Mouse (Mus musculus) embryonic facial prominence, embryonic 11.5 days (tissue): Measurements from ENCODE around the gene Slfnl1. TPM values are rescaled to one million over a fixed set of nuclear protein-coding genes. Genes with fewer than 3 reads are reported as not detected.

ENCODE experiments used
- ATAC-seq: fragments of 200-750 bp; cut with Nextera tagmentation; replicated peaks from 2 replicates; pipeline ENCODE4 v1.8.0; 2017; ENCODE audit warnings: low read depth; ENCODE audit not compliant: insufficient number of reproducible peaks, low FRiP score, low TSS enrichment
- DNase-seq: peaks from one replicate; pipeline ENCODE4 v3.0.0-alpha.2; 2015; ENCODE audit warnings: low spot score
- H3K27ac ChIP-seq: fragments of 300-500 bp; sonication (generic); replicated peaks from 2 replicates; pipeline ENCODE4 v1.5.1; 2014; ENCODE audit warnings: mild to moderate bottlenecking, low read depth, low read length, control low read depth
- H3K27me3 ChIP-seq: fragments of 300-500 bp; sonication (generic); 2 replicates; pipeline ENCODE4 v1.6.1; 2014; ENCODE audit warnings: mild to moderate bottlenecking, low read length, moderate library complexity, mixed read lengths; ENCODE audit not compliant: control insufficient read depth, insufficient read depth
- H3K36me3 ChIP-seq: fragments of 300-500 bp; sonication (generic); replicated peaks from 2 replicates; pipeline ENCODE4 v1.6.1; 2014; ENCODE audit warnings: low read depth, mild to moderate bottlenecking, low read length, moderate library complexity, mixed read lengths; ENCODE audit not compliant: control insufficient read depth, insufficient read depth
- H3K4me1 ChIP-seq: fragments of 300-500 bp; sonication (generic); 2 replicates; pipeline ENCODE4 v1.6.1; 2014; ENCODE audit warnings: low read length, mixed read lengths; ENCODE audit not compliant: control insufficient read depth, insufficient read depth
- H3K4me2 ChIP-seq: fragments of 300-500 bp; sonication (generic); 2 replicates; pipeline ENCODE4 v1.6.1; 2014; ENCODE audit warnings: low read depth, mild to moderate bottlenecking, control low read depth, low read length, moderate library complexity
- H3K4me3 ChIP-seq: fragments of 300-500 bp; sonication (generic); 2 replicates; pipeline ENCODE4 v1.5.1; 2014; ENCODE audit warnings: low read depth, low read length, control low read depth
- H3K9ac ChIP-seq: fragments of 300-500 bp; sonication (generic); replicated peaks from 2 replicates; pipeline ENCODE4 v1.6.1; 2014; ENCODE audit warnings: mild to moderate bottlenecking, control low read depth, low read length
- H3K9me3 ChIP-seq: fragments of 300-500 bp; sonication (generic); replicated peaks from 2 replicates; pipeline ENCODE4 v1.6.1; 2016; ENCODE audit warnings: mild to moderate bottlenecking, low read length, inconsistent platforms, mixed read lengths; ENCODE audit not compliant: control insufficient read depth
- WGBS: fragments of 180-500 bp; shearing (Covaris S2); extraction: QIAGEN DNeasy Blood & Tissue Kit; methylation state at CpG from one replicate; pipeline ENCODE4 v1.1.7; 2014; 5-methylcytosine and 5-hydroxymethylcytosine counted together
- polyA plus RNA-seq: library from polyadenylated mRNA; unstranded; fragments of >200 nt; fragmentation: Nextera tagmentation; extraction: Ambion mirVana; gene quantifications from 2 replicates; pipeline ENCODE4 v1.2.1, GENCODE M21; 2014

The Slfnl1 gene
- polyA plus RNA-seq, 1 experiment from 2014 or later: not detected

GRCm38 (mm10) chr4:120581711-120582110 lies 49.7 kb downstream of the Slfnl1 start:
- no peak for ATAC-seq
- no peak overlapping the region for H3K9ac ChIP-seq

More at GRCm38 (mm10) chr4:120581711-120582110, 49.7 kb downstream of the Slfnl1 start:
- no peaks in the 10 kb centered on the region for H3K9me3 ChIP-seq
- H3K36me3 ChIP-seq: no peaks in the 10 kb centered on the region
- H3K4me1 ChIP-seq: no peaks in the 10 kb centered on the region
- no peak overlapping the region for H3K4me2 ChIP-seq
- no peak overlapping the region for H3K27ac ChIP-seq
- no peak overlapping the region for H3K4me3 ChIP-seq
- no peak for DNase-seq
- 87% methylated on average over 9 of the region's 9 CpGs for WGBS
- H3K27me3 ChIP-seq: no peaks in the 10 kb centered on the region

Other genes with a start within 250 kb of the Slfnl1 start
- gene Foxo6, start 244.9 kb upstream of the Slfnl1 start, polyA plus RNA-seq: 0.69 and 0.79 TPM in 2 replicates
- 27.2 and 31.4 TPM in 2 replicates for gene Scmh1, start 127.0 kb upstream of the Slfnl1 start, polyA plus RNA-seq
- 143 and 145 TPM in 2 replicates for gene Ctps, start 38.0 kb downstream of the Slfnl1 start, polyA plus RNA-seq
- not detected in 2 replicates for gene Gm8439, start 56.5 kb downstream of the Slfnl1 start, polyA plus RNA-seq
- 7.1 and 7.6 TPM in 2 replicates for gene Cited4, start 134.3 kb downstream of the Slfnl1 start, polyA plus RNA-seq
- gene Kcnq4, start 216.4 kb downstream of the Slfnl1 start, polyA plus RNA-seq: 4.3 and 4.6 TPM in 2 replicates